Mouse (Mus musculus) G1E (cell line): ENCODE measurements around the gene Afap1l2.

ENCODE experiments used
- GATA1 ChIP-seq: IDR thresholded peaks from 2 replicates; pipeline ENCODE4 v1.6.1; 2012; ENCODE audit warnings: borderline replicate concordance, low read length, inconsistent platforms, mixed read lengths
- TAL1 ChIP-seq: conservative IDR thresholded peaks from 2 replicates; pipeline ENCODE4 v1.6.1; 2012; ENCODE audit warnings: low read depth, low read length, inconsistent platforms, mixed read lengths

DNA sequence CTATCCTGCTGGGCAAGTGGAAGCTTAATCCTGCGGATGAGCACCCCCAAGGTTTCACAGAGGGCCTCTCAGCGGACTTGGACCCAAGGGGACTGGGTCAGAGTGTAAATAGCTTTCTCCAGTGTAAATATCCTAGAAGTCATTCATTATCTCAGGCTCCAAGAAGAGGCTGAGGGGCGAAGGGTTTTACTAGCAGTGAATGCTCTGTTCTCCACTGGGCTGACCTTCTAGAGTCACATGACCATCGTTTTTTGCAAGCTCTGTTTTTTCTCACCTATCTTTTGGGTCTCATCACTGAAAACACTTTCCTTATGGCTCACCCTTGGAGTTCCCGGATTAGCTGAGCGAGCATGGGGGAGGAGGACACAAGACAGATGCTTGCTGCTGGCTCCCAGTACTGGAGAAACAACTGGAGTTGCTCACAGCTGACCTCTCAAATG lies 49.4 kb downstream of the Afap1l2 start:
- TF ChIP-seq TAL1 (no peak), GATA1 (no peak)
